Mouse (Mus musculus) forebrain, postnatal 0 days (tissue): ENCODE measurements around the gene Sash3. TPM values are rescaled to one million over a fixed set of nuclear protein-coding genes. Genes with fewer than 3 reads are reported as not detected.

Experiments used
- ATAC-seq: fragments of 200-750 bp; cut with Nextera tagmentation; 2 replicates; pipeline ENCODE4 v1.8.0; 2017; ENCODE audit warnings: mild to moderate bottlenecking, moderate library complexity
- DNase-seq: peaks from one replicate; pipeline ENCODE4 v3.0.0-alpha.2; 2015
- H3K27ac ChIP-seq: fragments of 300-500 bp; sonication (generic); 2 replicates; pipeline ENCODE4 v1.5.1; 2014; ENCODE audit warnings: low read depth, mild to moderate bottlenecking, antibody characterized with exemption, low read length, moderate library complexity, mixed read lengths
- H3K27me3 ChIP-seq: fragments of 300-500 bp; sonication (generic); 2 replicates; pipeline ENCODE4 v1.6.1; 2014; ENCODE audit warnings: mild to moderate bottlenecking, low read length, mixed read lengths; ENCODE audit not compliant: insufficient read depth
- H3K36me3 ChIP-seq: fragments of 300-500 bp; sonication (generic); 2 replicates; pipeline ENCODE4 v1.6.1; 2014; ENCODE audit warnings: mild to moderate bottlenecking, moderate library complexity; ENCODE audit not compliant: insufficient read depth
- H3K4me1 ChIP-seq: fragments of 300-500 bp; sonication (generic); 2 replicates; pipeline ENCODE4 v1.6.1; 2014; ENCODE audit warnings: antibody characterized with exemption; ENCODE audit not compliant: insufficient read depth
- H3K4me2 ChIP-seq: fragments of 300-500 bp; sonication (generic); 2 replicates; pipeline ENCODE4 v1.6.1; 2014; ENCODE audit warnings: low read depth, mild to moderate bottlenecking, moderate library complexity
- H3K4me3 ChIP-seq: fragments of 300-500 bp; sonication (generic); 2 replicates; pipeline ENCODE4 v1.5.1; 2014; ENCODE audit warnings: low read depth, low read length, mixed read lengths
- H3K9ac ChIP-seq: fragments of 300-500 bp; sonication (generic); 2 replicates; pipeline ENCODE4 v1.6.1; 2014; ENCODE audit warnings: mild to moderate bottlenecking
- H3K9me3 ChIP-seq: fragments of 300-500 bp; sonication (generic); 2 replicates; pipeline ENCODE4 v1.6.1; 2016; ENCODE audit warnings: low read length
- CTCF ChIP-seq: sonication (generic); IDR thresholded peaks from 2 replicates; pipeline ENCODE4 v1.5.1; 2016; ENCODE audit warnings: antibody characterized with exemption, control low read depth, low read depth
- WGBS: fragments of 180-500 bp; shearing (Covaris S2); extraction: QIAGEN DNeasy Blood & Tissue Kit; methylation state at CpG from one replicate; pipeline ENCODE4 v1.1.7; 2014; 5-methylcytosine and 5-hydroxymethylcytosine counted together
- polyA plus RNA-seq: library from polyadenylated mRNA; unstranded; fragments of >200 nt; fragmentation: Nextera tagmentation; extraction: Ambion mirVana; gene quantifications from 2 replicates; pipeline ENCODE4 v1.2.1, GENCODE M21; 2015
- total RNA-seq: library from RNA; depleted of rRNA; stranded (reverse); fragments of >200 nt; gene quantifications from 2 replicates; pipeline ENCODE4 v1.2.3, GENCODE M21; 2014

Sash3 gene
- total and polyA plus RNA-seq, 2 experiments from 2014 or later, result 1.3 to 1.9 TPM

DNA sequence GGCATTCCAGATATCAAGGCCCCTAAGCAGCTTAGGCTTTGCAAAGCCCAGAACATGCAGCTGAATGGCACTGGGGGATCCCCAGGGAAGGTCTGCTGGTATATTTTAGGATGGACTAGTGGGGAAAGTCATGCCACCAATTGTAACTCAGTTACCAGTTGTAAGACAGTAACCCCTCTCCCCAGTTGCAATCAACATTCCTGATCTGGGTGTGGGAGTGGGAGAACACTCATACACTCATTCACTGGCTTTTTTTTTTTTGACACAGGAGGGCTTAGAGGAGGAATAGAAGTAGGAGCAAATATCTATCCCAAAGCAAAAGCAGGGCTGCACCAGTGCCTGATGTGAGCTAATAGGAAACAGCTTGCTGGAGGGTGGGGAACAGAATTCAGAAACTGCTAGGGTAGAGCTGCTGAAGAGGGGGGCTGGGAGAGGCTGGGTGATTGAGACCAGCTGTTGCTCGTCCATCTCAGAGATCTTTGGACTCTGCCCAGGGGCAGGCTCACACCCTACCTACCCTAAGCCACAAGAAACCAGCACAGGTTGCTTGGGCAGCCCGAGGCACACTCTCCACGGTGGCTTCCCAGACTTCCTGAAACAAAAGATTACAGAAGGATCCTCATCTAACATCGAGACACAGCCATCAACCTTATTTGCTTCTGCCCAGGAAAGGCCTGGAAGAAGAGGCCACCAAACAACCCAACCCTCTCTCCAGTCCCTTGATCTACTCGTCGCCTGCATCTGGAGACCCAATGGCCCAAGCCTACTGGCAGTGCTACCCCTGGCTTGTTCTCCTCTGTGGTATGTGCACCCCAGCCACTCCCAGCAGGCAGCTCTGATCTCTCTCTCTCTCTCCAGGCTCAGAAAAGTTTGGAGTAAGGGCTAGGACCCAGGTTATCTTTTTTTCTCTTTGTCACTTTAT is 37.6 kb upstream of the Sash3 start, which contains the start of gene Xpnpep2:
Xpnpep2 (plus strand) TSS at position 332 of the 922 bp plus-strand sequence.
- 76% methylated on average over 6 of the region's 6 CpGs for WGBS
- Histone ChIP-seq H3K4me1 (no peaks in the 10 kb centered on the region), H3K27ac (no peak within 1 kb of the TSS), H3K4me3 (no peak within 1 kb of the TSS), H3K36me3 (no peaks in the 10 kb centered on the region), H3K9ac (no peak within 1 kb of the TSS), H3K9me3 (no peaks in the 10 kb centered on the region), H3K4me2 (no peak within 1 kb of the TSS), H3K27me3 (no peaks in the 10 kb centered on the region)
- no peak for TF ChIP-seq CTCF
- DNase-seq (no peak), ATAC-seq (no peak)

DNA sequence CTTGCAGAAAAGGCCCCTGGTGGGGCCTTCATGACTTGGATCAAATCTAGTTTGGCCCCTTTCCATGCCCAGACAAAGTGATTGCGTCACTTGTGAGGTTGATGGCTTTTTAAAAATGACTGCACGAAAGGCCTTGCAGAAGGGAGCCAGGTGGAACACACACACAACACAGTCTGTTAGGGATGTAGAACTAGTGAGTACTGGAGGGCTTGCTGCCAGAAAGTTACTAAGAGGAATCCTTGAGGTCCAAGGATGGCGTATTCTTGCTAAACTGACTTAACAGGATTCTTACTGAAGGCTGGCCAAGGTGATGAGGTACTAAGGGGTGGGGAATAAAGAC is 37.0 kb upstream of the Sash3 start:
- Histone ChIP-seq H3K4me1 (no peaks in the 10 kb centered on the region), H3K9ac (no peak overlapping the region), H3K4me3 (no peak overlapping the region), H3K27me3 (no peaks in the 10 kb centered on the region), H3K4me2 (no peak overlapping the region), H3K27ac (no peak overlapping the region), H3K36me3 (no peaks in the 10 kb centered on the region), H3K9me3 (no peaks in the 10 kb centered on the region)
- ATAC-seq (no peak), DNase-seq (no peak)
- 70% methylated on average over 3 of the region's 3 CpGs for WGBS
- TF ChIP-seq CTCF, result no peak

DNA sequence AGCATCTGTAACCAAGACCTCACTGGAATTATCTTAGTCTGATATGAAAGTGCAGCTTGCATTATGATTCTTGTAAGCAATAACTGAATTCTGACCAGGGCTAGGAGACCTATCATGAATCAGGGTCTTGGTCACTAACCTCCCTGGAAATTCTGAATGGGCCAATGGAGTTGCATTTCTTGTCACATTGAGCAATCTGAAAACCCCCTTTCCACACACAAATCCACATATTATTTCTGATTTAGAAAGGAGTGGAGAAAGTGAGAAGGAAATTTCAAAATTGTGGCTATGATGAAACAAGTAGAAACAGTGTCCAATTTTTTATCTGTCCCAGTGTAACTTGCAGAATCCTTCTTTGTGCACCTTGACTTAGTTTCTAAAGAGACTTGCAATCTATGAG is 26.9 kb upstream of the Sash3 start:
- Histone ChIP-seq H3K9me3 (no peaks in the 10 kb centered on the region), H3K4me2 (no peak overlapping the region), H3K27me3 (no peaks in the 10 kb centered on the region), H3K9ac (no peak overlapping the region), H3K4me3 (no peak overlapping the region), H3K27ac (no peak overlapping the region), H3K36me3 (no peaks in the 10 kb centered on the region), H3K4me1 (no peaks in the 10 kb centered on the region)
- no peak for TF ChIP-seq CTCF
- no peak for ATAC-seq
- no peak for DNase-seq

DNA sequence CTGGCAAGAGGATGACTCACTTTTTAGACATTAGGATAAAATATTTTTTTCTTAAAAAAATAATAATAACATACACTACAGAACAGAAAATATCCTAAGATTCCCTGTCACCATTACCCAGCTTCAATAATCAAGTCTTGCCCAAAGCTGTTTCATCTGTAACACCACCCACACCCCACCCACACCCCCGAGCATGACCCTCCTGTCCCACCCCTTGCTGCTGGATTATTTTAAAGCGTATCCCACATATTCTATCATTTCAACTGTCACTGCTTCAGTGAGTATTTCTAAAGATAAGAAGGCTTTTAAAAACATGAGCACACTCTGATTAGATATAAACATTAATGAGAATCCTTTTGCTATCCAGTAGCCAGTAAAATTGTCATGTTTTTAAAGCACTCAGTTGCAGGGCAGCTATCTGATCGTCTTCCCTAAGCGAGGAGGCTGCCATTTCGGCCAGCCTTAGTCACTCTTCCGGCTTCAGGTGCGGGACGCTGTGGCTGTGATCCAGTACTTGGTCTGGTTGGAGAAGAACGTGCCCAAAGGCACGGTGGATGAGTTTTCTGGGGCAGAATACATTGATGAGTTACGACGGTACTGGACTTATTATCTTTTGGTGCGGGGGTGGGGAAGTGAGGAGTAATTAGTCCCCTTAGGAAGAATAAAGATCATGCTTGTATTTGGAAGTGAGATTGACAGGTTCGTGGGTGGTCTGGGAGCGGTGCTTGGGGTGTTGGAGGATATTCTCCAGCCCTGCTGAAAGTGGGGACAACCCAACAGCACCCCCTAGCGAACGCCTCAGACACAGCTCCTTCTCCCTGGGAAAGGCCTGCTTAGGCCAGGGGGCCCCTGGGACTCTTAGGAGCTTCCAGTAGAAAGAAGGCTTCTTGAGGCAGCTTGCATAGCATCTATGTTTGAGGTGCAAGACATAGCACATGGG is 21.8 kb upstream of the Sash3 start:
- Histone ChIP-seq H3K9me3 (no peaks in the 10 kb centered on the region), H3K4me2 (no peak overlapping the region), H3K9ac (no peak overlapping the region), H3K36me3 (no peaks in the 10 kb centered on the region), H3K27ac (no peak overlapping the region), H3K4me1 (no peaks in the 10 kb centered on the region), H3K4me3 (no peak overlapping the region), H3K27me3 (no peaks in the 10 kb centered on the region)
- WGBS, result 32% methylated on average over 17 of the region's 17 CpGs
- ATAC-seq (peak; percentile 56), DNase-seq (peak; percentile 45)
- TF ChIP-seq CTCF, result peak; percentile 59

DNA sequence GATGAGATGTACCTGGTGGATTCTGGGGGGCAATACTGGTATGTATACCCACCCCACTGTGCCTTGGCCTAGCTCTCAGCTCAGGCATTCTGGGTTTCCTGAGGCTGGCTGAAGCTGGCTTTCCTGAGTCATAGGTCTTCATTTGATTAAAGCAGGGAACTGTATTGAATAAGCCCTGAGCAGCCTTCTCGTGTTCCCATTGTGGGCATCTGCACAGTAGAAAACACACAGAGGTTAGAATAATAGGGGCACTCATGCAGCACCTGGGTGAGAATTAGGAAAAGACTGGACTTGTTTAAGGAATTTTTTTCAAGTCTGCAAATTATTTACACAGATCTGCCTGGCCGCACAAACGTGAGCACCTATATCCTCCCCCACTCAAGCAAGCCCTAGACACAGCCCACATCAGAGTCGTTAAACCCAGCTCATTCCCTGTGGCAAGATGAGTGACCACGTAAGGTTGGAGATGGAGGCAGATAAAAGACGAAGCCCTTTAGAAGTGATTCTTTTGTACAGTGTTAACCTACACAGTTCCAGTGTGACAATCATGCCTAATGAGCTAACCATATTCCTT is 19.2 kb upstream of the Sash3 start:
- DNase-seq, result no peak
- H3K36me3 ChIP-seq, result no peaks in the 10 kb centered on the region
- no peak overlapping the region for H3K9ac ChIP-seq
- H3K4me2 ChIP-seq, result no peak overlapping the region
- H3K4me3 ChIP-seq, result no peak overlapping the region
- no peaks in the 10 kb centered on the region for H3K4me1 ChIP-seq
- H3K9me3 ChIP-seq, result no peaks in the 10 kb centered on the region
- ATAC-seq, result no peak
- no peak for TF ChIP-seq CTCF
- H3K27me3 ChIP-seq, result no peaks in the 10 kb centered on the region
- 43% methylated on average over 6 of the region's 6 CpGs for WGBS
- H3K27ac ChIP-seq, result no peak overlapping the region

DNA sequence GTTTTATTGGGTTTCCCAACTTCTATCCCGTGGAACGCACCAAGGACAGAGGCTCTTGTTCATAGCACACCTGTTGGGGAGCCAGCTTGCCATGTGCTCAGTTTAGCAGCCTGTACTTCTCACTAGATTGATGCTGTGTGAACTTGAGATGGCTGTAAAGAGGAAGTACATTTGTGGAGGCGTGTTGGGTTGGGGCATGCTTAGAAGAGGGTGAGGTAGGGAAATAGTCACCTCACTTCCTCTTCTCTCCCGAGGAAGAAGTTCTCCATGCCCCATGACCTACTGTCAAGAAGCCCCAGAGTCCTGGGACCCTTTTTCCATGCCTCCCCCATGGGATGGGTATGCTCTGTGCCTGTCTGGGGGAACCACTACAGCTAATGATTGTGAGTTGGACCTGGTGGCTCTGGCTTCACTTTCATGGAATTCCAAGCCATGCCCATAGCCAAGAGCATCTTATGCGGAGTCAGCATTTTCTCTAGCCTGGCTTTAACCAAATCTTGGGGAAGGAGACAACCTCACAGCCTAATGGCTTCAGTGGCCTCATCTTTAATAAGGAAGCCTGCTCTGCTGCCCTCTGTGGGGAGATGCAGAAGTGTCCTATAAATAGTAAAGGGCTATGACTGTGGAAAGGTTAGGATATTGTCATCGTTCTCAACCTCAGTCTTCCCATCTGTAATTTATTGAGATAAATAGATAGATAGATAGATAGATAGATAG is 18.6 kb upstream of the Sash3 start:
- Histone ChIP-seq H3K36me3 (no peaks in the 10 kb centered on the region), H3K4me1 (no peaks in the 10 kb centered on the region), H3K9me3 (no peaks in the 10 kb centered on the region), H3K4me2 (no peak overlapping the region), H3K9ac (no peak overlapping the region), H3K4me3 (no peak overlapping the region), H3K27ac (no peak overlapping the region), H3K27me3 (no peaks in the 10 kb centered on the region)
- no peak for DNase-seq
- no peak for ATAC-seq
- no peak for TF ChIP-seq CTCF
- WGBS, result 80% methylated on average over 6 of the region's 6 CpGs
